Mouse (Mus musculus) mesoderm, embryonic 11.5 days (tissue): ENCODE measurements around the gene Aida.
"Not testable (repeated sequence)": the region's sequence is repeated elsewhere in the genome, so short reads cannot be mapped to it uniquely, and the experiment has no call there.

Experiments
- DNase-seq: peaks from one replicate; pipeline ENCODE4 v3.0.0-alpha.2; 2012; ENCODE audit warnings: low read depth, low spot score

The Aida gene

GRCm38 (mm10) chr1:183296465-183296864, at the start of gene Aida:
Aida (plus strand) TSS chr1:183296590.
- DNase-seq, result peak; percentile 44

GRCm38 (mm10) chr1:183248144-183248543, 48.2 kb upstream of the Aida start:
- no peak for DNase-seq

GRCm38 (mm10) chr1:183250612-183251011, 45.8 kb upstream of the Aida start:
- DNase-seq, result no peak

GRCm38 (mm10) chr1:183251818-183252217, 44.6 kb upstream of the Aida start:
- no peak for DNase-seq

GRCm38 (mm10) chr1:183252574-183252973, 43.8 kb upstream of the Aida start:
- no peak for DNase-seq

- no peak for DNase-seq
These were observed 32.0 kb upstream of the Aida start for GRCm38 (mm10) chr1:183264145-183265008.

- no peak for DNase-seq
These were observed 30.4 kb upstream of the Aida start for GRCm38 (mm10) chr1:183265921-183266467.

- DNase-seq, result no peak
These were observed 28.7 kb upstream of the Aida start for GRCm38 (mm10) chr1:183267666-183268065.

- DNase-seq, result peak; percentile 51
These were observed 23.2 kb upstream of the Aida start for GRCm38 (mm10) chr1:183272867-183273818.

- no peak for DNase-seq
These were observed 22.0 kb upstream of the Aida start for GRCm38 (mm10) chr1:183274385-183274784.

- DNase-seq, result no peak
These were observed 20.6 kb upstream of the Aida start for GRCm38 (mm10) chr1:183275763-183276162.

GRCm38 (mm10) chr1:183288351-183288750, 8.0 kb upstream of the Aida start:
- DNase-seq, result no peak

GRCm38 (mm10) chr1:183289576-183289975, 6.8 kb upstream of the Aida start:
- no peak for DNase-seq

- DNase-seq, result peak; percentile 85
These were observed 540 bp downstream of the Aida start, which contains the start of gene Brox for GRCm38 (mm10) chr1:183296877-183297383. Brox (minus strand) TSS chr1:183297269.

GRCm38 (mm10) chr1:183297473-183297885, 1.1 kb downstream of the Aida start:
- DNase-seq, result peak; percentile 50

GRCm38 (mm10) chr1:183297886-183298489, 1.6 kb downstream of the Aida start:
- DNase-seq, result peak; percentile 56

GRCm38 (mm10) chr1:183299161-183299560, 2.8 kb downstream of the Aida start:
- peak; percentile 93 for DNase-seq

- no peak for DNase-seq
These were observed 11.2 kb downstream of the Aida start for GRCm38 (mm10) chr1:183307555-183307954.

- no peak for DNase-seq
These were observed 12.1 kb downstream of the Aida start for GRCm38 (mm10) chr1:183308476-183308875.

GRCm38 (mm10) chr1:183309601-183310000, 13.2 kb downstream of the Aida start:
- DNase-seq, result not testable (repeated sequence)

- DNase-seq, result no peak
These were observed 15.7 kb downstream of the Aida start for GRCm38 (mm10) chr1:183312076-183312475.
